Mouse (Mus musculus): Measurements from ENCODE around the gene Pla2g2c. TPM values are rescaled to one million over a fixed set of nuclear protein-coding genes. Genes with fewer than 3 reads are reported as not detected.

Gene Pla2g2c
- polyA plus RNA-seq, 1 experiment from 2014 or later = 0.53 TPM

DNA sequence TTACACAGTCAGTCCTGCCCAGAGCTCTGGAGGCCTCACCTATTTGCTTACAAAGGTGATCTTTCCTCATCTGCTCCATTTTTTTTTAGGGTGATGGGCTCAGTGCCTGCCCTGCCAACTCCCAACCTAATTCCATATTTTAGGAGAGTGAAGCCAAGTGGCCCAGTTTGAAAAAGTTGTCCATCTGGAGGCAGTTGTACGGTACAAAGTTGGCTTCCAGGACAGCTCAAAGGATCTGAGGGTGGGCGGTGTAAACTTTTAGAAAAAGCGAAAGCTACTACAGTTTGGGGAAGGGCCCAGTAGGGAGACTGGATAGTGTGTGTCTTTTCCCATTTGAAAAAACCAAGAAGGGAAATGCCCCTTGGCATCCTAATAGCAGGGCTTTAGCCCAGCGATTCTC is 10.3 kb downstream of the Pla2g2c start:
- ATAC-seq = no peak
- TF ChIP-seq EP300 (IDR thresholded peaks at IDR 0.05) = no peak
- Histone ChIP-seq H3K4me3 (ENCODE audit: low read depth, low read length) (no peak overlapping the region), H3K36me3 (ENCODE audit: insufficient read depth, low read length) (no peaks in the 10 kb centered on the region), H3K4me1 (ENCODE audit: insufficient read depth, low read depth, low read length) (peaks cover 7% of the 10 kb centered on the region; the same call in 1 of the 2 replicates), H3K9ac (replicated peaks; ENCODE audit: low read depth) (no peak overlapping the region), H3K27ac (ENCODE audit: low read length) (no peak overlapping the region), H3K4me2 (replicated peaks; ENCODE audit: low read depth, low read length) (no peak overlapping the region), H3K27me3 (replicated peaks; ENCODE audit: insufficient read depth, low read length) (no peaks in the 10 kb centered on the region), H3K9me3 (ENCODE audit: low read length) (no peaks in the 10 kb centered on the region)
- 86% methylated on average over 4 of the region's 4 CpGs for WGBS
- DNase-seq (ENCODE audit: low spot score) = no peak

DNA sequence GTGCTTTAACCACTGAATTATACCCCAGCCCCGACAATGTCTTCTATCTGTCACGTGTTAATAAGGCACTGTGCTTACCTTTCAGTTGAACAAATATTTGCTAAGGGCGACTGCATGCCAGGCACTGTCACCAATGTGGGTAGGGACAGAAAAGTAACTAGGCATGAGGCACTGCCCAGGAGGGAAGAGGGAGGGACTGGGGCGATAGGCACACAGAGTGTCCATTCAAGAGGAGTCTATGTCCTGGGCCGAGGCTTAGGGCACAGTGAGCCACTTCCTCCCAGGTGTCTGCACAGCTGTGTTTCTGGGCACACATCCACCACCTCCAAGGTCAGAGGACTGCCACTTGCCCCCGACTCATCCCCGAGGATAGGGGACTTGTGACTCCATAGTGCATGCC is 12.4 kb downstream of the Pla2g2c start, which contains the start of gene Ubxn10:
Ubxn10 (minus strand) TSS at position 137 of the 400 bp plus-strand sequence.
- Histone ChIP-seq H3K36me3 (ENCODE audit: insufficient read depth, low read length) (no peaks in the 10 kb centered on the region), H3K4me2 (replicated peaks; ENCODE audit: low read depth, low read length) (no peak within 1 kb of the TSS), H3K4me3 (ENCODE audit: low read depth, low read length) (no peak within 1 kb of the TSS), H3K4me1 (ENCODE audit: insufficient read depth, low read depth, low read length) (peaks cover 7% of the 10 kb centered on the region; the same call in 1 of the 2 replicates), H3K27ac (ENCODE audit: low read length) (0 out of 2 replicates have a peak within 1 kb of the TSS, but pooled peaks have one; percentile 26), H3K9me3 (ENCODE audit: low read length) (no peaks in the 10 kb centered on the region), H3K27me3 (replicated peaks; ENCODE audit: insufficient read depth, low read length) (no peaks in the 10 kb centered on the region), H3K9ac (replicated peaks; ENCODE audit: low read depth) (no peak within 1 kb of the TSS)
- TF ChIP-seq CTCF (IDR thresholded peaks at IDR 0.05) (no peak), EP300 (IDR thresholded peaks at IDR 0.05) (no peak)
- WGBS = 33% methylated on average over 7 of the region's 7 CpGs
- ATAC-seq (peak; percentile 93), DNase-seq (ENCODE audit: low spot score) (peak; percentile 67)

DNA sequence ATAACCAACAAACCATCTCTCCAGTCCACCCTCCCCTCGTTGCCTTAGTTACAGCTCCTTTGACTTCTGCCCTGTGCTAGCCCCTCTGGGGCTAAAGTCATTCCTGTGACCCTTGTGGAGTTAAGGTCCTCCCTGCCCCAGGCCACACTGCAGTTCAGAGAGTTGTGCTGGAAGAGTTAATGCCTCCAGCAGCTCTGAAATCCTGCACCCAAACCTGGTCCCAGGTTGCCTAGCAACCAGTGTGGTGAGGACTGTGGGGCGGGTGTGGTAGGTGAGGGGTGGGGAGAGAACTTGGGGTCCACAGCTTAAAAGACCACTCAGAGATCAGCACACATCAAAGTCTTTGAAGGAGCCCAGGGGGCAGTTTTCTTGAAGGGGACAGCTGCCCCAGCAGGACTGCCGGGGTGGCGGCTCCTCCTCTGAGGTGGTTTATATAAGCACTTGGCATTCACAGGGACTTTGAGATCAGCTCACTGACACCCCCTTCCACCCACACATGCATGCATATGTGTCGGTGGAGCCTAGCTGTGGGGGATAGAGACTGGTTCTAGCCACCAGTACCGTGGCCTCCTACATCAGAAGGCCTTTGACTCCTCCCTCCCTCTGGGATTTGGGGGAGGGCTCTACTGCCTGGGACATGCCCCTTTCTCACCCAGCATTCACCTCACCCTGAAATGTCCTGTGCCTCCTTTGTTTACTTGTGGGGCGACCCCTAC is 14.7 kb downstream of the Pla2g2c start:
- TF ChIP-seq EP300 (IDR thresholded peaks at IDR 0.05) = no peak
- no peak for TF ChIP-seq CTCF (IDR thresholded peaks at IDR 0.05)
- 17% methylated on average over 7 of the region's 7 CpGs for WGBS
- Histone ChIP-seq H3K27me3 (replicated peaks; ENCODE audit: insufficient read depth, low read length) (no peaks in the 10 kb centered on the region), H3K9me3 (ENCODE audit: low read length) (no peaks in the 10 kb centered on the region), H3K9ac (replicated peaks; ENCODE audit: low read depth) (no peak overlapping the region), H3K36me3 (ENCODE audit: insufficient read depth, low read length) (no peaks in the 10 kb centered on the region), H3K27ac (ENCODE audit: low read length) (no peak overlapping the region), H3K4me1 (ENCODE audit: insufficient read depth, low read depth, low read length) (peaks cover 7% of the 10 kb centered on the region; the same call in 1 of the 2 replicates), H3K4me3 (ENCODE audit: low read depth, low read length) (no peak overlapping the region), H3K4me2 (replicated peaks; ENCODE audit: low read depth, low read length) (no peak overlapping the region)
- ATAC-seq (no peak), DNase-seq (ENCODE audit: low spot score) (no peak)

DNA sequence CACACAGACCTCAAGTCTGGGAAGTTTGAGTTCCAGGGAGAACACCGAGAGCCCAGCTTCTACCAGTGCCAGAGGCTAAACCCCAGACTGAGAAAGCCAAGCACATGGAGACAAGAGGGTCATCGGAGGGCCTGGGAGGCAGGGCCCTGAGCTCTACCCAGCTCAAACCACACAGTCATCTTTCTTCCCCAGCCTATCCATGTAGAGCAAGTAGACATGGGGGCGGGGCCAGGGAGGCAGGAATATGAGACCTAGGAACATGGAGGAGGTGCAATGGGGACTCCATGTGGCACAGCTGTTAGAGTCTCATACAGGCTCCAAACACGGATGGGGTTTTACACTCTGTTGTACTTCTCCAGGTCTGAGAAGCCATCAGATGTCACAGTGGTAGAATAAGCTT is 21.3 kb downstream of the Pla2g2c start:
- peak; percentile 30 for DNase-seq (ENCODE audit: low spot score)

GRCm38 (mm10) chr4:138746866-138747265 is 22.3 kb downstream of the Pla2g2c start:
- ATAC-seq = no peak
- Histone ChIP-seq H3K4me3 (ENCODE audit: low read depth, low read length) (no peak overlapping the region), H3K9me3 (ENCODE audit: low read length) (no peaks in the 10 kb centered on the region), H3K4me2 (replicated peaks; ENCODE audit: low read depth, low read length) (no peak overlapping the region), H3K27me3 (replicated peaks; ENCODE audit: insufficient read depth, low read length) (no peaks in the 10 kb centered on the region), H3K27ac (ENCODE audit: low read length) (no peak overlapping the region), H3K36me3 (ENCODE audit: insufficient read depth, low read length) (no peaks in the 10 kb centered on the region), H3K9ac (replicated peaks; ENCODE audit: low read depth) (no peak overlapping the region), H3K4me1 (ENCODE audit: insufficient read depth, low read depth, low read length) (no peaks in the 10 kb centered on the region)
- 84% methylated on average over 9 of the region's 9 CpGs for WGBS
- no peak for TF ChIP-seq EP300 (IDR thresholded peaks at IDR 0.05)
- no peak for TF ChIP-seq CTCF (IDR thresholded peaks at IDR 0.05)
- no peak for DNase-seq (ENCODE audit: low spot score)

More for the DNA sequence above, 21.3 kb downstream of the Pla2g2c start:
- no peaks in the 10 kb centered on the region for H3K9me3 ChIP-seq (ENCODE audit: low read length)
- no peaks in the 10 kb centered on the region for H3K27me3 ChIP-seq (replicated peaks; ENCODE audit: insufficient read depth, low read length)
- H3K4me2 ChIP-seq (replicated peaks; ENCODE audit: low read depth, low read length) = no peak overlapping the region
- H3K27ac ChIP-seq (ENCODE audit: low read length) = no peak overlapping the region
- peak; percentile 50 for ATAC-seq
- TF ChIP-seq CTCF (IDR thresholded peaks at IDR 0.05) (peak; percentile 15; the same call in 1 of the 2 replicates), EP300 (IDR thresholded peaks at IDR 0.05) (no peak)
- H3K9ac ChIP-seq (replicated peaks; ENCODE audit: low read depth) = no peak overlapping the region
- 51% methylated on average over 4 of the region's 4 CpGs for WGBS
- H3K36me3 ChIP-seq (ENCODE audit: insufficient read depth, low read length) = no peaks in the 10 kb centered on the region
- no peak overlapping the region for H3K4me3 ChIP-seq (ENCODE audit: low read depth, low read length)
- no peaks in the 10 kb centered on the region for H3K4me1 ChIP-seq (ENCODE audit: insufficient read depth, low read depth, low read length)

GRCm38 (mm10) chr4:138747851-138748250 is 23.3 kb downstream of the Pla2g2c start:
- H3K4me3 ChIP-seq (ENCODE audit: low read depth, low read length) = no peak overlapping the region
- H3K36me3 ChIP-seq (ENCODE audit: insufficient read depth, low read length) = no peaks in the 10 kb centered on the region
- H3K27ac ChIP-seq (ENCODE audit: low read length) = no peak overlapping the region
- H3K4me2 ChIP-seq (replicated peaks; ENCODE audit: low read depth, low read length) = no peak overlapping the region
- H3K9ac ChIP-seq (replicated peaks; ENCODE audit: low read depth) = no peak overlapping the region
- ATAC-seq (no peak), DNase-seq (ENCODE audit: low spot score) (no peak)
- 39% methylated on average over 10 of the region's 10 CpGs for WGBS
- H3K4me1 ChIP-seq (ENCODE audit: insufficient read depth, low read depth, low read length) = no peaks in the 10 kb centered on the region
- TF ChIP-seq CTCF (IDR thresholded peaks at IDR 0.05) (peak; percentile 4; the same call in 1 of the 2 replicates), EP300 (IDR thresholded peaks at IDR 0.05) (no peak)
- H3K9me3 ChIP-seq (ENCODE audit: low read length) = no peaks in the 10 kb centered on the region
- no peaks in the 10 kb centered on the region for H3K27me3 ChIP-seq (replicated peaks; ENCODE audit: insufficient read depth, low read length)

All from lung, postnatal 0 days (tissue).